Mouse (Mus musculus): ENCODE results near the gene Strc. TPM values are rescaled to one million over a fixed set of nuclear protein-coding genes. Genes with fewer than 3 reads are reported as not detected.

Gene Strc
- polyA plus RNA-seq, 1 experiment = not detected

GRCm38 (mm10) chr2:121329492-121329891, 57.5 kb downstream of the Strc start:
- TF ChIP-seq POLR2A (IDR thresholded peaks at IDR 0.05; ENCODE audit: insufficient read depth, low read depth, low read length) (no peak), CTCF (IDR thresholded peaks at IDR 0.05; ENCODE audit: insufficient read depth, low read depth, low read length) (no peak)
- WGBS = 92% methylated on average over 2 of the region's 2 CpGs
- H3K27ac ChIP-seq (ENCODE audit: insufficient read depth, low read depth, low read length) = no peak overlapping the region
- peaks cover 4% of the 10 kb centered on the region; the same call in 1 of the 2 replicates for H3K4me1 ChIP-seq (ENCODE audit: control insufficient read depth, insufficient read depth, low read length)
- no peak overlapping the region for H3K4me3 ChIP-seq (ENCODE audit: insufficient read depth, low read depth, low read length)

- WGBS = 89% methylated on average over 10 of the region's 10 CpGs
- H3K4me3 ChIP-seq (ENCODE audit: insufficient read depth, low read depth, low read length) = no peak overlapping the region
- TF ChIP-seq POLR2A (IDR thresholded peaks at IDR 0.05; ENCODE audit: insufficient read depth, low read depth, low read length) = no peak
- no peak for TF ChIP-seq CTCF (IDR thresholded peaks at IDR 0.05; ENCODE audit: insufficient read depth, low read depth, low read length)
- no peak overlapping the region for H3K27ac ChIP-seq (ENCODE audit: insufficient read depth, low read depth, low read length)
- peaks cover 4% of the 10 kb centered on the region; the same call in 1 of the 2 replicates for H3K4me1 ChIP-seq (ENCODE audit: control insufficient read depth, insufficient read depth, low read length)
Observed at GRCm38 (mm10) chr2:121323693-121324470, 63.1 kb downstream of the Strc start.

- peaks cover 4% of the 10 kb centered on the region; the same call in 1 of the 2 replicates for H3K4me1 ChIP-seq (ENCODE audit: control insufficient read depth, insufficient read depth, low read length)
- WGBS = 87% methylated on average over 10 of the region's 10 CpGs
- H3K4me3 ChIP-seq (ENCODE audit: insufficient read depth, low read depth, low read length) = no peak overlapping the region
- TF ChIP-seq CTCF (IDR thresholded peaks at IDR 0.05; ENCODE audit: insufficient read depth, low read depth, low read length) = no peak
- TF ChIP-seq POLR2A (IDR thresholded peaks at IDR 0.05; ENCODE audit: insufficient read depth, low read depth, low read length) = no peak
- no peak overlapping the region for H3K27ac ChIP-seq (ENCODE audit: insufficient read depth, low read depth, low read length)
Observed at GRCm38 (mm10) chr2:121323041-121323440, 63.9 kb downstream of the Strc start.

GRCm38 (mm10) chr2:121316278-121316677, 70.7 kb downstream of the Strc start:
- Histone ChIP-seq H3K4me3 (ENCODE audit: insufficient read depth, low read depth, low read length) (no peak overlapping the region), H3K4me1 (ENCODE audit: control insufficient read depth, insufficient read depth, low read length) (no peaks in the 10 kb centered on the region), H3K27ac (ENCODE audit: insufficient read depth, low read depth, low read length) (no peak overlapping the region)
- 57% methylated on average over 8 of the region's 8 CpGs for WGBS
- TF ChIP-seq CTCF (IDR thresholded peaks at IDR 0.05; ENCODE audit: insufficient read depth, low read depth, low read length) (no peak), POLR2A (IDR thresholded peaks at IDR 0.05; ENCODE audit: insufficient read depth, low read depth, low read length) (no peak)

Other genes with a start within 250 kb of the Strc start
- not detected in 2 replicates for gene Adal, start 246.7 kb downstream of the Strc start, polyA plus RNA-seq (2012; ENCODE audit: insufficient read depth, insufficient read length, low replicate concordance, missing spikeins)
- not detected in 2 replicates for gene Lcmt2, start 246.5 kb downstream of the Strc start, polyA plus RNA-seq (2012; ENCODE audit: insufficient read depth, insufficient read length, low replicate concordance, missing spikeins)
- gene Tubgcp4, start 216.5 kb downstream of the Strc start, polyA plus RNA-seq (2012; ENCODE audit: insufficient read depth, insufficient read length, low replicate concordance, missing spikeins) = 263 TPM in 1 of 2 replicates, not detected in the other
- gene Zscan29, start 216.0 kb downstream of the Strc start, polyA plus RNA-seq (2012; ENCODE audit: insufficient read depth, insufficient read length, low replicate concordance, missing spikeins) = not detected in 2 replicates
- gene Trp53bp1, start 115.8 kb downstream of the Strc start, polyA plus RNA-seq (2012; ENCODE audit: insufficient read depth, insufficient read length, low replicate concordance, missing spikeins) = 272 TPM in 1 of 2 replicates, not detected in the other
- 93.5 and 210 TPM in 2 replicates for gene Map1a, start 97.6 kb downstream of the Strc start, polyA plus RNA-seq (2012; ENCODE audit: insufficient read depth, insufficient read length, low replicate concordance, missing spikeins)
- 355 TPM in 1 of 2 replicates, not detected in the other for gene Ppip5k1, start 31.8 kb downstream of the Strc start, polyA plus RNA-seq (2012; ENCODE audit: insufficient read depth, insufficient read length, low replicate concordance, missing spikeins)
- not detected in 2 replicates for gene Ckmt1, start 29.5 kb downstream of the Strc start, polyA plus RNA-seq (2012; ENCODE audit: insufficient read depth, insufficient read length, low replicate concordance, missing spikeins)
- gene Pdia3, start 26.6 kb upstream of the Strc start, polyA plus RNA-seq (2012; ENCODE audit: insufficient read depth, insufficient read length, low replicate concordance, missing spikeins) = 166 and 331 TPM in 2 replicates
- gene Catsper2, start 26.6 kb upstream of the Strc start, polyA plus RNA-seq (2012; ENCODE audit: insufficient read depth, insufficient read length, low replicate concordance, missing spikeins) = not detected in 2 replicates
- not detected in 2 replicates for gene Ell3, start 57.1 kb upstream of the Strc start, polyA plus RNA-seq (2012; ENCODE audit: insufficient read depth, insufficient read length, low replicate concordance, missing spikeins)
- gene Serf2, start 62.0 kb upstream of the Strc start, polyA plus RNA-seq (2012; ENCODE audit: insufficient read depth, insufficient read length, low replicate concordance, missing spikeins) = not detected in 2 replicates
- gene Hypk, start 66.1 kb upstream of the Strc start, polyA plus RNA-seq (2012; ENCODE audit: insufficient read depth, insufficient read length, low replicate concordance, missing spikeins) = 611 TPM in 1 of 2 replicates, not detected in the other
- not detected in 2 replicates for gene Serinc4, start 69.6 kb upstream of the Strc start, polyA plus RNA-seq (2012; ENCODE audit: insufficient read depth, insufficient read length, low replicate concordance, missing spikeins)
- gene Mfap1b, start 86.9 kb upstream of the Strc start, polyA plus RNA-seq (2012; ENCODE audit: insufficient read depth, insufficient read length, low replicate concordance, missing spikeins) = not detected in 2 replicates
- gene Mfap1a, start 119.5 kb upstream of the Strc start, polyA plus RNA-seq (2012; ENCODE audit: insufficient read depth, insufficient read length, low replicate concordance, missing spikeins) = not detected in 2 replicates
- not detected in 2 replicates for gene Wdr76, start 119.6 kb upstream of the Strc start, polyA plus RNA-seq (2012; ENCODE audit: insufficient read depth, insufficient read length, low replicate concordance, missing spikeins)

Data from olfactory bulb, adult 2 months (tissue).